Mouse (Mus musculus): Measurements from ENCODE around the gene Htra2. TPM values are rescaled to one million over a fixed set of nuclear protein-coding genes. Genes with fewer than 3 reads are reported as not detected.

Htra2 gene
- 50.5 and 55.5 TPM in 2 replicates for polyA plus RNA-seq (2015; fragmentation: Nextera tagmentation; extraction: Ambion mirVana)

DNA sequence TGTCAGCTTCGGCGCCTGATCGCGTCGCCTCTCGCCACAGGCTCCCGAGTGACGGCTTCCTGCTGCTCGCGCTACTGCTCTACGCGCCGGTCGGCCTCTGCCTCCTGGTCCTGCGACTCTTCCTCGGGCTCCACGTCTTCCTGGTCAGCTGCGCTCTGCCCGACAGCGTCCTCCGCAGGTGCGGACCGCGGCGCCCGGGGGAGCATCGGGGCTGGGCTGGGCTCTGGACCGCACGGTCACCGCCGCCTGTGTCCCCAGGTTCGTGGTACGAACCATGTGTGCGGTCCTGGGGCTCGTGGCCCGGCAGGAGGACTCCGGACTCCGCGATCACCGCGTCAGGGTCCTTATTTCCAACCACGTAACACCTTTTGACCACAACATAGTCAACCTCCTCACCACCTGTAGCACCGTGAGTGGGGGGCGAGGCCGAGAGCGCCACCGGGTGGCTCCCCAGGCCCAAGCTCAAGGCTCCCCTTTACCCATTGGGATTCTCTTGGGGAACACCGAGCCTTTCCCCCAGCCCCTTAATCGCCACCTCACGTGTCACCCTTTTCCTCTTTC lies at the start of gene Htra2:
TSS of gene Htra2 (minus strand) at position 403 of the 561 bp plus-strand sequence.
- Histone ChIP-seq H3K4me1 (ENCODE audit: insufficient read depth, low read depth, low read length) (peaks cover 19% of the 10 kb centered on the region), H3K27me3 (replicated peaks; ENCODE audit: insufficient read depth, low read length) (no peaks in the 10 kb centered on the region), H3K36me3 (ENCODE audit: insufficient read depth, low read length) (0 out of 2 replicates have a peak, but pooled peaks cover 8% of the 10 kb centered on the region), H3K4me3 (ENCODE audit: low read depth, low read length) (peak within 1 kb of the TSS; percentile 74), H3K27ac (ENCODE audit: low read length) (peak within 1 kb of the TSS; percentile 93), H3K9ac (replicated peaks; ENCODE audit: low read depth) (peak within 1 kb of the TSS; percentile 91), H3K4me2 (replicated peaks; ENCODE audit: low read depth, low read length) (peak within 1 kb of the TSS; percentile 99), H3K9me3 (ENCODE audit: low read length) (no peaks in the 10 kb centered on the region)
- DNase-seq (ENCODE audit: low spot score) (peak; percentile 33), ATAC-seq (peak; percentile 24)
- under 1% methylated on average over 50 of the region's 50 CpGs for WGBS
- TF ChIP-seq CTCF (IDR thresholded peaks at IDR 0.05) (peak; percentile 63), EP300 (IDR thresholded peaks at IDR 0.05) (no peak)

DNA sequence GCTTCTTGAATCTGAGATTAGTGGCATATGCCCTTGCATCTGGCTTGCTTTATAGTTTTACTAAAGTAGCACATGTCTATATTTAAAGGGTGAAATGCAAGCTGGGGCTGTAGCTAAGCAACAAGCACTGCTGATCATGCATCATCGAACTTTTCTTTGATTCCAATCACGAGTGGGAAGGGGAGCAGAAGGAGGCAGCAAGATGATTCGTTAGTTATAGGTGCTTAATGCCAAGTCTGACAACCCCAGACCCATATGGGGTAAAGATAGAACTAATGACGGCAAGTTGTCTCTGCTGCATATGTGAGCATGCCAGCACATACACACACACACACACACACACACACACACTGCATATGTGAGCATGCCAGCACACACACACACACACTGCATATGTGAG lies 49.1 kb upstream of the Htra2 start:
- Histone ChIP-seq H3K27ac (ENCODE audit: low read length) (no peak overlapping the region), H3K4me2 (replicated peaks; ENCODE audit: low read depth, low read length) (no peak overlapping the region), H3K9ac (replicated peaks; ENCODE audit: low read depth) (no peak overlapping the region), H3K4me1 (ENCODE audit: insufficient read depth, low read depth, low read length) (peaks cover 10% of the 10 kb centered on the region), H3K36me3 (ENCODE audit: insufficient read depth, low read length) (no peaks in the 10 kb centered on the region), H3K27me3 (replicated peaks; ENCODE audit: insufficient read depth, low read length) (no peaks in the 10 kb centered on the region), H3K9me3 (ENCODE audit: low read length) (no peaks in the 10 kb centered on the region), H3K4me3 (ENCODE audit: low read depth, low read length) (no peak overlapping the region)
- TF ChIP-seq CTCF (IDR thresholded peaks at IDR 0.05) = no peak
- no peak for TF ChIP-seq EP300 (IDR thresholded peaks at IDR 0.05)
- no peak for DNase-seq (ENCODE audit: low spot score)
- ATAC-seq = no peak
- WGBS = 68% methylated on average over 4 of the region's 4 CpGs

DNA sequence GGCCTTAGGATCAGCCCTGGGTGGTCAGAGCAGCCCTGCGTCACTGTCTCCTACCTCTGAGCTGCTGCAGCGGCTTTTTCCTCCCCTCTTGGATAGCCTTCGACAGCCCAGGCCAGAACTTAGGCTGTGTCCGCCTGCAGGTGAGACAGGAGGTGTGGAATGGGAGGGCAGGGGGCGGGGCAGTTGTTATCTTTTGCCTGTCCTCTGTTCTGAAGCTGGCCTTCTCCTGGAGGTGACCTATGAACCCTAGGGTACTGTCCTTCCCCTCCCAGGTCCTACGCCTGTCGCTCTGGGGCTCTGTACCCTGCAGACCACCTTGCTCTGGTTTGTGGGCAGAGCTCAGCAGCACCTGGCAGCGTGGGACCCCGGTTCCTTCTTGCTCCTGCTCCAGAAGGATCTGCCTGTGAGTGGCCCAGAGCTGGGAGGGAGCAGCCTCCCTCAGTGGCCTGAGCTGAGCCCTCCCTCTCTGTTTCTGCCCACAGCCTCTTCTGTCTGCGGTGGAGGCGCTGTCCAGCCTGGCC lies 48.1 kb upstream of the Htra2 start:
- WGBS = 57% methylated on average over 11 of the region's 11 CpGs
- Histone ChIP-seq H3K36me3 (ENCODE audit: insufficient read depth, low read length) (no peaks in the 10 kb centered on the region), H3K4me1 (ENCODE audit: insufficient read depth, low read depth, low read length) (peaks cover 7% of the 10 kb centered on the region), H3K9ac (replicated peaks; ENCODE audit: low read depth) (no peak overlapping the region), H3K27me3 (replicated peaks; ENCODE audit: insufficient read depth, low read length) (no peaks in the 10 kb centered on the region), H3K4me2 (replicated peaks; ENCODE audit: low read depth, low read length) (no peak overlapping the region), H3K9me3 (ENCODE audit: low read length) (no peaks in the 10 kb centered on the region), H3K27ac (ENCODE audit: low read length) (no peak overlapping the region), H3K4me3 (ENCODE audit: low read depth, low read length) (no peak overlapping the region)
- ATAC-seq = no peak
- DNase-seq (ENCODE audit: low spot score) = no peak
- TF ChIP-seq CTCF (IDR thresholded peaks at IDR 0.05) = no peak
- no peak for TF ChIP-seq EP300 (IDR thresholded peaks at IDR 0.05)

DNA sequence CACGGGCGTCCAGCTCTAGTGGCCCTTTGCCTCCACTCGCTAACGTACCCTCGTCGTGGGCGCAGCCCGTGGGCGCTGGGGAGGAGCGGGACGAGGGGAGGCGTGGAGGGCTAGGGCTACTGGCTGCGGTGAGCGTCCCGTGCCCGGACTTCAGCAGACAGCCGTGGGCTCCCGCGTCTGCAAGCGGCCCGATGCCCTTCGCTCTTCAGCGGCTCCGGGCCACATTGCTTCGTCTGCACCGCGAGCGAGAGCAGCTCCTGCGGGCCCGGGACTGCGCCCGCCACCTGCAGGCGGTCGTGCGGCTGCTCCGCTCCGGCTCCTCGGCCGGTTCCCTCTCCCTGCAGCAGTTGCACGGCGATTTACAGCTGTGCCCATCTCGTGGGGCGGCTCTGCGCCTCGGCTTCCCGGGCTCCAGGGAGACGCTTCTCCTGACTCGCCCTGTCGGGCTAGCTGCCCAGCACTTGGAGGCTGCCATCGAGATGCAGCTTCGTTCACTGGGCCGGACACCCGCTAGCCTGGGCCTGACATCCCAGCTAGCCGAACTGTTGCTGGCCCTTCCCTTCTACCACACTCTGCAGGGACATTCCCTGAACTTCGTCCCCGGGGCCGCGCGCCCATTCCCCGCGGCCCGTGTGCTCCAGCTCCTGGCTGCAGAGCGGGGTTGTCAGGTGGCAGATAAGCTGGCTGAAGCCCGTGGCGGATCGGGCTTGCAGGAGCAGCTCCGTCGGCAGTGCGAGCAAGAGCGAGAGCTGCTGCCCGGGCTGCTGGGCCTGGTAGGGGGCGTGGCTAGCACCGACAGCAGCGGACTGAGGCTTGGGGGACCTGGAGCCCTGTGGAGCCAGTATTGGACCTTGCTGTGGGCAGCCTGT lies 46.8 kb upstream of the Htra2 start:
- 1% methylated on average over 62 of the region's 74 CpGs for WGBS
- DNase-seq (ENCODE audit: low spot score) = peak; percentile 73
- Histone ChIP-seq H3K4me1 (ENCODE audit: insufficient read depth, low read depth, low read length) (peaks cover 7% of the 10 kb centered on the region), H3K27ac (ENCODE audit: low read length) (peak overlapping the region; percentile 81), H3K4me3 (ENCODE audit: low read depth, low read length) (peak overlapping the region; percentile 69), H3K9me3 (ENCODE audit: low read length) (no peaks in the 10 kb centered on the region), H3K27me3 (replicated peaks; ENCODE audit: insufficient read depth, low read length) (no peaks in the 10 kb centered on the region), H3K9ac (replicated peaks; ENCODE audit: low read depth) (peak overlapping the region; percentile 43; the same call in 1 of the 2 replicates), H3K36me3 (ENCODE audit: insufficient read depth, low read length) (no peaks in the 10 kb centered on the region), H3K4me2 (replicated peaks; ENCODE audit: low read depth, low read length) (peak overlapping the region; percentile 91)
- TF ChIP-seq CTCF (IDR thresholded peaks at IDR 0.05) (peak; percentile 68), EP300 (IDR thresholded peaks at IDR 0.05) (no peak)
- peak; percentile 86 for ATAC-seq

DNA sequence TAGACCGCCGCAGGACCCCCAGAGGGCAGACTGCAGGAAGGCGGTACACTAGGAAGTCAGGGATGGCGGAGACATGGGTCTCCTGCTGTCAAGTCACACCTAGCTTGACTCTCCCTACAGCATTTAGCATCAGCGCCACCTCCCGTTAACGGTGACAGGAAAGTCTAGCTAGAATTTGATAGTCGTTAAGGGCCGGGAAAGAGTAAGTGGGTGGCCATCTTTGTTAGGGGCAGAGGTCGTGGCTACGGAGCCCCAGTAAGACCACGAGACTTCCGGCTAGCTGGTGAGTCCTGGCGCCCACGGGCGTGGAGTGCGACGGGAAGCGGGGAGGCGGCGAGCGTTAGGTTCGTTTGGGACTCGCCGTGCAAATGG lies 46.2 kb upstream of the Htra2 start, which contains the start of the genes Ccdc142 and Gm42688:
TSS of gene Ccdc142 (plus strand) at position 286 of the 372 bp plus-strand sequence.
TSS of gene Gm42688 (plus strand) at position 302 of the 372 bp plus-strand sequence.
- H3K27me3 ChIP-seq (replicated peaks; ENCODE audit: insufficient read depth, low read length) = no peaks in the 10 kb centered on the region
- TF ChIP-seq CTCF (IDR thresholded peaks at IDR 0.05) = peak; percentile 79
- no peak for TF ChIP-seq EP300 (IDR thresholded peaks at IDR 0.05)
- H3K9ac ChIP-seq (replicated peaks; ENCODE audit: low read depth) = peak within 1 kb of the TSS; percentile 43; the same call in 1 of the 2 replicates
- ATAC-seq = peak; percentile 93
- no peaks in the 10 kb centered on the region for H3K9me3 ChIP-seq (ENCODE audit: low read length)
- peak within 1 kb of the TSS; percentile 91 for H3K4me2 ChIP-seq (replicated peaks; ENCODE audit: low read depth, low read length)
- 4% methylated on average over 24 of the region's 25 CpGs for WGBS
- H3K4me3 ChIP-seq (ENCODE audit: low read depth, low read length) = peak within 1 kb of the TSS; percentile 69
- DNase-seq (ENCODE audit: low spot score) = peak; percentile 95
- no peaks in the 10 kb centered on the region for H3K36me3 ChIP-seq (ENCODE audit: insufficient read depth, low read length)
- peaks cover 7% of the 10 kb centered on the region for H3K4me1 ChIP-seq (ENCODE audit: insufficient read depth, low read depth, low read length)
- H3K27ac ChIP-seq (ENCODE audit: low read length) = peak within 1 kb of the TSS; percentile 81

DNA sequence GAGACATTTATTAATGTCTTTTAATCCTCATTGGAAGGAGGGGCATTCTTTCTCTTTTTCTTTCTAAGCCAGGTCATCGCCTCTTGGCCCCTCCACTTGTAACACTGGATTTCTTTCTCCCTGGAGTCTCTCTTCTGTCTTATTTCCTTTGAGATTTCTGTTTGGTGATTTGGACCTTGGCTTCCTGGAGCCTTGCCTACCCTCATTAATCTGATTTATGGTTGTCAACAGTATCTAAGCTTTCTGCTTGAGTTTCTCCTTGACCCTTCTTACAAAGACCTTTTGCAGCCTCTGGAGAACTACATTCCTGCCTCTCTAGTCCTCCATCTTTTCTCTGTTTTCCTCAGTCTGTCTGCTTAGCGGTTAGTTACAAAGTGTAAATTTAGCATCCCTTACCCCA lies 43.3 kb upstream of the Htra2 start:
- no peaks in the 10 kb centered on the region for H3K9me3 ChIP-seq (ENCODE audit: low read length)
- no peaks in the 10 kb centered on the region for H3K27me3 ChIP-seq (replicated peaks; ENCODE audit: insufficient read depth, low read length)
- DNase-seq (ENCODE audit: low spot score) = no peak
- WGBS = 55% methylated on average over 2 of the region's 2 CpGs
- H3K27ac ChIP-seq (ENCODE audit: low read length) = no peak overlapping the region
- H3K4me2 ChIP-seq (replicated peaks; ENCODE audit: low read depth, low read length) = no peak overlapping the region
- no peak for TF ChIP-seq EP300 (IDR thresholded peaks at IDR 0.05)
- H3K9ac ChIP-seq (replicated peaks; ENCODE audit: low read depth) = no peak overlapping the region
- H3K36me3 ChIP-seq (ENCODE audit: insufficient read depth, low read length) = no peaks in the 10 kb centered on the region
- no peak overlapping the region for H3K4me3 ChIP-seq (ENCODE audit: low read depth, low read length)
- ATAC-seq = no peak
- peaks cover 7% of the 10 kb centered on the region for H3K4me1 ChIP-seq (ENCODE audit: insufficient read depth, low read depth, low read length)
